Mouse (Mus musculus): ENCODE results near the gene Ece1.
"Not testable (repeated sequence)": the region's sequence is repeated elsewhere in the genome, so short reads cannot be mapped to it uniquely, and the experiment has no call there.

Ece1 gene

GRCm38 (mm10) chr4:137941871-137942781, 80.1 kb downstream of the Ece1 start:
- DNase-seq (ENCODE audit: low read depth, low spot score), result peak; percentile 84

- no peak for DNase-seq (ENCODE audit: low read depth, low spot score)
Observed at GRCm38 (mm10) chr4:137942782-137943486, 80.9 kb downstream of the Ece1 start.

- DNase-seq (ENCODE audit: low read depth, low spot score), result no peak
Observed at GRCm38 (mm10) chr4:137943540-137943939, 81.5 kb downstream of the Ece1 start.

GRCm38 (mm10) chr4:137945376-137945775, 83.3 kb downstream of the Ece1 start:
- peak; percentile 46 for DNase-seq (ENCODE audit: low read depth, low spot score)

- no peak for DNase-seq (ENCODE audit: low read depth, low spot score)
Observed at GRCm38 (mm10) chr4:137946419-137946818, 84.4 kb downstream of the Ece1 start.

GRCm38 (mm10) chr4:137952840-137953239, 90.8 kb downstream of the Ece1 start:
- peak; percentile 71 for DNase-seq (ENCODE audit: low read depth, low spot score)

GRCm38 (mm10) chr4:137954184-137954583, 92.1 kb downstream of the Ece1 start:
- DNase-seq (ENCODE audit: low read depth, low spot score), result no peak

GRCm38 (mm10) chr4:137954926-137955396, 92.9 kb downstream of the Ece1 start:
- peak; percentile 84 for DNase-seq (ENCODE audit: low read depth, low spot score)

- DNase-seq (ENCODE audit: low read depth, low spot score), result no peak
Observed at GRCm38 (mm10) chr4:137956260-137956659, 94.2 kb downstream of the Ece1 start.

GRCm38 (mm10) chr4:137959889-137960665, 98.0 kb downstream of the Ece1 start:
- no peak for DNase-seq (ENCODE audit: low read depth, low spot score)

- DNase-seq (ENCODE audit: low read depth, low spot score), result no peak
Observed at GRCm38 (mm10) chr4:137960757-137961156, 98.7 kb downstream of the Ece1 start.

- DNase-seq (ENCODE audit: low read depth, low spot score), result no peak
Observed at GRCm38 (mm10) chr4:137962643-137963350, 100.8 kb downstream of the Ece1 start.

- DNase-seq (ENCODE audit: low read depth, low spot score), result no peak
Observed at GRCm38 (mm10) chr4:137963431-137963830, 101.4 kb downstream of the Ece1 start.

- DNase-seq (ENCODE audit: low read depth, low spot score), result peak; percentile 80
Observed at GRCm38 (mm10) chr4:137963881-137964584, 102.0 kb downstream of the Ece1 start.

- no peak for DNase-seq (ENCODE audit: low read depth, low spot score)
Observed at GRCm38 (mm10) chr4:137964585-137964930, 102.5 kb downstream of the Ece1 start.

GRCm38 (mm10) chr4:137968203-137968602, 106.2 kb downstream of the Ece1 start:
- DNase-seq (ENCODE audit: low read depth, low spot score), result peak; percentile 86

- not testable (repeated sequence) for DNase-seq (ENCODE audit: low read depth, low spot score)
Observed at GRCm38 (mm10) chr4:137970623-137971199, 108.7 kb downstream of the Ece1 start.

GRCm38 (mm10) chr4:137974856-137975432, 112.9 kb downstream of the Ece1 start:
- not testable (repeated sequence) for DNase-seq (ENCODE audit: low read depth, low spot score)

- not testable (repeated sequence) for DNase-seq (ENCODE audit: low read depth, low spot score)
Observed at GRCm38 (mm10) chr4:137979066-137979644, 117.1 kb downstream of the Ece1 start.
